Mouse (Mus musculus) C2C12 (cell line): ENCODE data around the gene Bhlhe40. TPM values are rescaled to one million over a fixed set of nuclear protein-coding genes. Genes with fewer than 3 reads are reported as not detected.

ENCODE experiments used
- H3K27me3 ChIP-seq: one replicate; pipeline ENCODE4 v1.6.1; 2011; ENCODE audit not compliant: control insufficient read depth, insufficient read depth, insufficient read length
- H3K36me3 ChIP-seq: one replicate; pipeline ENCODE4 v1.6.1; 2011; ENCODE audit not compliant: control insufficient read depth, insufficient read depth
- H3K4me3 ChIP-seq: one replicate; pipeline ENCODE4 v1.5.1; 2011; ENCODE audit warnings: mild to moderate bottlenecking, control low read depth; ENCODE audit not compliant: poor library complexity, insufficient read depth, severe bottlenecking
- H3K79me2 ChIP-seq: one replicate; pipeline ENCODE4 v1.6.1; 2011; ENCODE audit not compliant: control insufficient read depth, insufficient read depth
- H3K79me3 ChIP-seq: one replicate; pipeline ENCODE4 v1.6.1; 2011; ENCODE audit warnings: low read depth, control low read depth
- H3ac ChIP-seq: one replicate; pipeline ENCODE3; 2011; ENCODE audit warnings: low read depth; ENCODE audit not compliant: control insufficient read depth, insufficient read length
- CEBPB ChIP-seq: IDR thresholded peaks from one replicate; pipeline ENCODE4 v1.6.1; 2011; ENCODE audit warnings: low read depth, mild to moderate bottlenecking, control low read depth, moderate library complexity
- CTCF ChIP-seq: IDR thresholded peaks from one replicate; pipeline ENCODE4 v1.5.1; 2011; ENCODE audit not compliant: control insufficient read depth, insufficient read depth, insufficient read length
- FOSL1 ChIP-seq: IDR thresholded peaks from one replicate; pipeline ENCODE4 v1.8.0; 2011; ENCODE audit warnings: mild to moderate bottlenecking, low read length; ENCODE audit not compliant: poor library complexity, insufficient read depth, severe bottlenecking
- MAX ChIP-seq: IDR thresholded peaks from one replicate; pipeline ENCODE4 v1.6.1; 2011; ENCODE audit warnings: mild to moderate bottlenecking, control low read depth
- MYOD1 ChIP-seq: IDR thresholded peaks from one replicate; pipeline ENCODE4 v1.6.1; 2011; ENCODE audit warnings: low read depth; ENCODE audit not compliant: control insufficient read depth, insufficient read length
- MYOG ChIP-seq: IDR thresholded peaks from one replicate; pipeline ENCODE4 v1.6.1; 2011; ENCODE audit not compliant: control insufficient read depth, insufficient read length; ENCODE audit errors: extremely low read depth
- USF1 ChIP-seq: IDR thresholded peaks from one replicate; pipeline ENCODE4 v1.6.1; 2011; ENCODE audit warnings: low read depth, mild to moderate bottlenecking, control low read depth, moderate library complexity
- polyA plus RNA-seq: library from polyadenylated mRNA; unstranded; fragments of >200 nt; fragmentation: generic; extraction: Trizol; gene quantifications from one replicate; pipeline ENCODE4 v1.2.1, GENCODE M21; 2012; ENCODE audit warnings: missing spikeins

Gene Bhlhe40
- polyA plus RNA-seq, 1 experiment = 15.3 TPM

- H3K27me3 ChIP-seq = no peaks in the 10 kb centered on the region
- H3K36me3 ChIP-seq = peaks cover 14% of the 10 kb centered on the region
- no peak overlapping the region for H3K4me3 ChIP-seq
- no peak overlapping the region for H3ac ChIP-seq
- peaks cover 5% of the 10 kb centered on the region for H3K79me2 ChIP-seq
- TF ChIP-seq MYOG (no peak), CTCF (no peak), CEBPB (no peak), MAX (no peak), FOSL1 (no peak), MYOD1 (no peak), USF1 (no peak)
- no peaks in the 10 kb centered on the region for H3K79me3 ChIP-seq
Observed at GRCm38 (mm10) chr6:108670821-108671220, 10.4 kb downstream of the Bhlhe40 start.

GRCm38 (mm10) chr6:108672094-108672493 is 11.7 kb downstream of the Bhlhe40 start:
- no peak overlapping the region for H3ac ChIP-seq
- H3K36me3 ChIP-seq = peaks cover 2% of the 10 kb centered on the region
- TF ChIP-seq MYOG (no peak), USF1 (no peak), CTCF (no peak), CEBPB (no peak), MYOD1 (no peak), FOSL1 (no peak), MAX (no peak)
- no peaks in the 10 kb centered on the region for H3K27me3 ChIP-seq
- H3K79me3 ChIP-seq = no peaks in the 10 kb centered on the region
- no peak overlapping the region for H3K4me3 ChIP-seq
- no peaks in the 10 kb centered on the region for H3K79me2 ChIP-seq

- H3K36me3 ChIP-seq = no peaks in the 10 kb centered on the region
- H3ac ChIP-seq = no peak overlapping the region
- H3K79me2 ChIP-seq = no peaks in the 10 kb centered on the region
- no peaks in the 10 kb centered on the region for H3K79me3 ChIP-seq
- H3K27me3 ChIP-seq = no peaks in the 10 kb centered on the region
- no peak for TF ChIP-seq MAX
- no peak for TF ChIP-seq USF1
- TF ChIP-seq FOSL1 = no peak
- TF ChIP-seq MYOD1 = no peak
- no peak for TF ChIP-seq MYOG
- TF ChIP-seq CTCF = no peak
- TF ChIP-seq CEBPB = no peak
- H3K4me3 ChIP-seq = no peak overlapping the region
Observed at GRCm38 (mm10) chr6:108674221-108674620, 13.8 kb downstream of the Bhlhe40 start.

GRCm38 (mm10) chr6:108676783-108677340 is 16.4 kb downstream of the Bhlhe40 start:
- Histone ChIP-seq H3ac (no peak overlapping the region), H3K36me3 (no peaks in the 10 kb centered on the region), H3K4me3 (no peak overlapping the region), H3K27me3 (no peaks in the 10 kb centered on the region), H3K79me2 (no peaks in the 10 kb centered on the region), H3K79me3 (no peaks in the 10 kb centered on the region)
- TF ChIP-seq CEBPB (no peak), USF1 (no peak), MAX (no peak), MYOD1 (no peak)

GRCm38 (mm10) chr6:108677697-108678096 is 17.3 kb downstream of the Bhlhe40 start:
- Histone ChIP-seq H3K4me3 (no peak overlapping the region), H3K27me3 (no peaks in the 10 kb centered on the region), H3K79me2 (no peaks in the 10 kb centered on the region), H3K36me3 (no peaks in the 10 kb centered on the region), H3K79me3 (no peaks in the 10 kb centered on the region), H3ac (no peak overlapping the region)
- no peak for TF ChIP-seq MYOD1
- TF ChIP-seq CEBPB = no peak
- no peak for TF ChIP-seq MYOG
- TF ChIP-seq FOSL1 = no peak
- no peak for TF ChIP-seq CTCF
- TF ChIP-seq MAX = no peak
- TF ChIP-seq USF1 = no peak

- Histone ChIP-seq H3ac (no peak overlapping the region), H3K79me3 (no peaks in the 10 kb centered on the region), H3K4me3 (no peak overlapping the region), H3K36me3 (no peaks in the 10 kb centered on the region), H3K79me2 (no peaks in the 10 kb centered on the region), H3K27me3 (no peaks in the 10 kb centered on the region)
- TF ChIP-seq CTCF (no peak), FOSL1 (no peak), MYOD1 (no peak), USF1 (no peak), MYOG (no peak), MAX (no peak), CEBPB (no peak)
Observed at GRCm38 (mm10) chr6:108678227-108678626, 17.8 kb downstream of the Bhlhe40 start.
